Mouse (Mus musculus): Measurements from ENCODE around the gene Rarb. TPM values are rescaled to one million over a fixed set of nuclear protein-coding genes. Genes with fewer than 3 reads are reported as not detected.
A peak's percentile ranks its signal among the peaks of the same experiment; 100 is the strongest.

Gene Rarb
- polyA plus RNA-seq, 1 experiment from 2014 or later = 4.4 TPM

GRCm38 (mm10) chr14:16738538-16738937 is 80.4 kb downstream of the Rarb start:
- TF ChIP-seq CTCF (IDR thresholded peaks at IDR 0.05) (no peak), EP300 (IDR thresholded peaks at IDR 0.05) (no peak)
- Histone ChIP-seq H3K27ac (ENCODE audit: low read length) (no peak overlapping the region), H3K27me3 (replicated peaks; ENCODE audit: insufficient read depth, low read length) (no peaks in the 10 kb centered on the region), H3K9me3 (ENCODE audit: low read length) (no peaks in the 10 kb centered on the region), H3K4me3 (ENCODE audit: low read depth, low read length) (no peak overlapping the region), H3K36me3 (ENCODE audit: insufficient read depth, low read length) (no peaks in the 10 kb centered on the region), H3K4me1 (ENCODE audit: insufficient read depth, low read depth, low read length) (peaks cover 12% of the 10 kb centered on the region), H3K9ac (replicated peaks; ENCODE audit: low read depth) (no peak overlapping the region), H3K4me2 (replicated peaks; ENCODE audit: low read depth, low read length) (no peak overlapping the region)
- DNase-seq (ENCODE audit: low spot score) (peak; percentile 16), ATAC-seq (no peak)
- WGBS = 56% methylated on average over 1 of the region's 1 CpGs

- DNase-seq (ENCODE audit: low spot score) (no peak), ATAC-seq (no peak)
- H3K36me3 ChIP-seq (ENCODE audit: insufficient read depth, low read length) = no peaks in the 10 kb centered on the region
- H3K9me3 ChIP-seq (ENCODE audit: low read length) = no peaks in the 10 kb centered on the region
- H3K9ac ChIP-seq (replicated peaks; ENCODE audit: low read depth) = no peak overlapping the region
- TF ChIP-seq CTCF (IDR thresholded peaks at IDR 0.05) = no peak
- TF ChIP-seq EP300 (IDR thresholded peaks at IDR 0.05) = no peak
- WGBS = 96% methylated on average over 1 of the region's 1 CpGs
- no peak overlapping the region for H3K27ac ChIP-seq (ENCODE audit: low read length)
- H3K4me2 ChIP-seq (replicated peaks; ENCODE audit: low read depth, low read length) = no peak overlapping the region
- H3K4me3 ChIP-seq (ENCODE audit: low read depth, low read length) = no peak overlapping the region
- no peaks in the 10 kb centered on the region for H3K27me3 ChIP-seq (replicated peaks; ENCODE audit: insufficient read depth, low read length)
- H3K4me1 ChIP-seq (ENCODE audit: insufficient read depth, low read depth, low read length) = peaks cover 15% of the 10 kb centered on the region
Observed at GRCm38 (mm10) chr14:16737781-16738180, 81.2 kb downstream of the Rarb start.

GRCm38 (mm10) chr14:16735331-16736012 is 83.5 kb downstream of the Rarb start:
- ATAC-seq (peak; percentile 58), DNase-seq (ENCODE audit: low spot score) (peak; percentile 64)
- no peak overlapping the region for H3K27ac ChIP-seq (ENCODE audit: low read length)
- H3K27me3 ChIP-seq (replicated peaks; ENCODE audit: insufficient read depth, low read length) = no peaks in the 10 kb centered on the region
- no peak overlapping the region for H3K4me2 ChIP-seq (replicated peaks; ENCODE audit: low read depth, low read length)
- H3K36me3 ChIP-seq (ENCODE audit: insufficient read depth, low read length) = no peaks in the 10 kb centered on the region
- H3K9me3 ChIP-seq (ENCODE audit: low read length) = no peaks in the 10 kb centered on the region
- 18% methylated on average over 4 of the region's 4 CpGs for WGBS
- TF ChIP-seq EP300 (IDR thresholded peaks at IDR 0.05) (peak; percentile 59), CTCF (IDR thresholded peaks at IDR 0.05) (no peak)
- no peak overlapping the region for H3K4me3 ChIP-seq (ENCODE audit: low read depth, low read length)
- peaks cover 15% of the 10 kb centered on the region for H3K4me1 ChIP-seq (ENCODE audit: insufficient read depth, low read depth, low read length)
- H3K9ac ChIP-seq (replicated peaks; ENCODE audit: low read depth) = no peak overlapping the region

GRCm38 (mm10) chr14:16733595-16734298 is 85.2 kb downstream of the Rarb start:
- no peaks in the 10 kb centered on the region for H3K27me3 ChIP-seq (replicated peaks; ENCODE audit: insufficient read depth, low read length)
- H3K9me3 ChIP-seq (ENCODE audit: low read length) = no peaks in the 10 kb centered on the region
- H3K9ac ChIP-seq (replicated peaks; ENCODE audit: low read depth) = no peak overlapping the region
- H3K27ac ChIP-seq (ENCODE audit: low read length) = no peak overlapping the region
- H3K36me3 ChIP-seq (ENCODE audit: insufficient read depth, low read length) = no peaks in the 10 kb centered on the region
- no peak overlapping the region for H3K4me2 ChIP-seq (replicated peaks; ENCODE audit: low read depth, low read length)
- WGBS = 20% methylated on average over 9 of the region's 9 CpGs
- no peak overlapping the region for H3K4me3 ChIP-seq (ENCODE audit: low read depth, low read length)
- H3K4me1 ChIP-seq (ENCODE audit: insufficient read depth, low read depth, low read length) = peaks cover 15% of the 10 kb centered on the region
- ATAC-seq (peak; percentile 50), DNase-seq (ENCODE audit: low spot score) (peak; percentile 47)
- TF ChIP-seq EP300 (IDR thresholded peaks at IDR 0.05) (no peak), CTCF (IDR thresholded peaks at IDR 0.05) (no peak)

GRCm38 (mm10) chr14:16732054-16732453 is 86.9 kb downstream of the Rarb start:
- Histone ChIP-seq H3K27me3 (replicated peaks; ENCODE audit: insufficient read depth, low read length) (no peaks in the 10 kb centered on the region), H3K36me3 (ENCODE audit: insufficient read depth, low read length) (no peaks in the 10 kb centered on the region), H3K4me3 (ENCODE audit: low read depth, low read length) (no peak overlapping the region), H3K4me2 (replicated peaks; ENCODE audit: low read depth, low read length) (no peak overlapping the region), H3K4me1 (ENCODE audit: insufficient read depth, low read depth, low read length) (peaks cover 19% of the 10 kb centered on the region), H3K9ac (replicated peaks; ENCODE audit: low read depth) (no peak overlapping the region), H3K9me3 (ENCODE audit: low read length) (no peaks in the 10 kb centered on the region), H3K27ac (ENCODE audit: low read length) (no peak overlapping the region)
- WGBS = 27% methylated on average over 2 of the region's 2 CpGs
- TF ChIP-seq CTCF (IDR thresholded peaks at IDR 0.05) (no peak), EP300 (IDR thresholded peaks at IDR 0.05) (no peak)
- DNase-seq (ENCODE audit: low spot score) (peak; percentile 82), ATAC-seq (peak; percentile 79)

GRCm38 (mm10) chr14:16728175-16728838 is 90.6 kb downstream of the Rarb start:
- WGBS = 79% methylated on average over 2 of the region's 2 CpGs
- Histone ChIP-seq H3K27ac (ENCODE audit: low read length) (no peak overlapping the region), H3K27me3 (replicated peaks; ENCODE audit: insufficient read depth, low read length) (no peaks in the 10 kb centered on the region), H3K4me1 (ENCODE audit: insufficient read depth, low read depth, low read length) (peaks cover 5% of the 10 kb centered on the region), H3K9me3 (ENCODE audit: low read length) (no peaks in the 10 kb centered on the region), H3K4me3 (ENCODE audit: low read depth, low read length) (no peak overlapping the region), H3K4me2 (replicated peaks; ENCODE audit: low read depth, low read length) (no peak overlapping the region), H3K36me3 (ENCODE audit: insufficient read depth, low read length) (no peaks in the 10 kb centered on the region), H3K9ac (replicated peaks; ENCODE audit: low read depth) (no peak overlapping the region)
- 0 out of 2 replicates have a peak, but pooled peaks have one; percentile 32 for ATAC-seq
- TF ChIP-seq EP300 (IDR thresholded peaks at IDR 0.05) (no peak), CTCF (IDR thresholded peaks at IDR 0.05) (no peak)
- DNase-seq (ENCODE audit: low spot score) = peak; percentile 13
